Mouse (Mus musculus): Measurements from ENCODE around the gene Slc9a8. TPM values are rescaled to one million over a fixed set of nuclear protein-coding genes. Genes with fewer than 3 reads are reported as not detected.

Gene Slc9a8
- polyA plus RNA-seq (2015; fragmentation: Nextera tagmentation; extraction: Ambion mirVana), result 9.2 and 9.8 TPM in 2 replicates

- peak; percentile 98 for ATAC-seq
- Histone ChIP-seq H3K27me3 (replicated peaks; ENCODE audit: insufficient read depth, low read length) (no peaks in the 10 kb centered on the region), H3K36me3 (ENCODE audit: insufficient read depth, low read length) (peaks cover 15% of the 10 kb centered on the region; the same call in 1 of the 2 replicates), H3K9me3 (ENCODE audit: low read length) (no peaks in the 10 kb centered on the region), H3K9ac (replicated peaks; ENCODE audit: low read depth) (peak within 1 kb of the TSS; percentile 89), H3K4me2 (replicated peaks; ENCODE audit: low read depth, low read length) (peak within 1 kb of the TSS; percentile 79), H3K4me3 (ENCODE audit: low read depth, low read length) (peak within 1 kb of the TSS; percentile 85), H3K27ac (ENCODE audit: low read length) (peak within 1 kb of the TSS; percentile 98), H3K4me1 (ENCODE audit: insufficient read depth, low read depth, low read length) (peaks cover 14% of the 10 kb centered on the region; the same call in 1 of the 2 replicates)
- peak; percentile 98 for DNase-seq (ENCODE audit: low spot score)
- 1% methylated on average over 62 of the region's 66 CpGs for WGBS
- peak; percentile 38 for TF ChIP-seq CTCF (IDR thresholded peaks at IDR 0.05)
- peak; percentile 86 for TF ChIP-seq EP300 (IDR thresholded peaks at IDR 0.05)
These were observed at the start of gene Slc9a8 for GRCm38 (mm10) chr2:167421330-167422149. Slc9a8 (plus strand) TSS chr2:167421712.

DNA sequence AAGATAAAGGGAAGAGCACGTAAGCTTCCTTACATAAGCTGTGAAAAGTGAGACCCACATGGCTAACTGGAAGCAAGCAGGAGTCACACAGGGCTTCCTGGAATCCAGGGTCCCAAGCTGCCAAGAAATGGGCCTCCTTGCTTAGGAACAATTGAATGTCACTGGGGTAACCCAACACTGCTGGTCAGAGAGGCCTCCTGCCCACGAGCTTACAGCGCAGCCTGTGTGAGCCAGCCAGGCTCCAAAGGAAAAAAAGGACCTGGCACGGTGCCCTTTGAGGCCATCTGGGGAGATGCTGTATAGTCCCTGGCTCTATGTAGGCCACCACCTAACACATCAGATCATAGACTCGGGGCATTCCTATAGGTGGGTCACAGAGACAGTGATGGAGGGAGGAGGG, 48.2 kb upstream of the Slc9a8 start:
- no peak for DNase-seq (ENCODE audit: low spot score)
- no peaks in the 10 kb centered on the region for H3K27me3 ChIP-seq (replicated peaks; ENCODE audit: insufficient read depth, low read length)
- no peak overlapping the region for H3K9ac ChIP-seq (replicated peaks; ENCODE audit: low read depth)
- no peak overlapping the region for H3K4me3 ChIP-seq (ENCODE audit: low read depth, low read length)
- H3K9me3 ChIP-seq (ENCODE audit: low read length), result no peaks in the 10 kb centered on the region
- no peak for ATAC-seq
- H3K27ac ChIP-seq (ENCODE audit: low read length), result no peak overlapping the region
- WGBS, result 56% methylated on average over 5 of the region's 5 CpGs
- no peaks in the 10 kb centered on the region for H3K4me1 ChIP-seq (ENCODE audit: insufficient read depth, low read depth, low read length)
- no peak overlapping the region for H3K4me2 ChIP-seq (replicated peaks; ENCODE audit: low read depth, low read length)
- H3K36me3 ChIP-seq (ENCODE audit: insufficient read depth, low read length), result no peaks in the 10 kb centered on the region
- TF ChIP-seq EP300 (IDR thresholded peaks at IDR 0.05), result no peak
- no peak for TF ChIP-seq CTCF (IDR thresholded peaks at IDR 0.05)

GRCm38 (mm10) chr2:167374191-167374805, 47.2 kb upstream of the Slc9a8 start:
- no peak overlapping the region for H3K4me3 ChIP-seq (ENCODE audit: low read depth, low read length)
- H3K4me1 ChIP-seq (ENCODE audit: insufficient read depth, low read depth, low read length), result no peaks in the 10 kb centered on the region
- no peak for DNase-seq (ENCODE audit: low spot score)
- no peaks in the 10 kb centered on the region for H3K36me3 ChIP-seq (ENCODE audit: insufficient read depth, low read length)
- no peaks in the 10 kb centered on the region for H3K27me3 ChIP-seq (replicated peaks; ENCODE audit: insufficient read depth, low read length)
- no peak overlapping the region for H3K9ac ChIP-seq (replicated peaks; ENCODE audit: low read depth)
- no peaks in the 10 kb centered on the region for H3K9me3 ChIP-seq (ENCODE audit: low read length)
- TF ChIP-seq EP300 (IDR thresholded peaks at IDR 0.05) (no peak), CTCF (IDR thresholded peaks at IDR 0.05) (no peak)
- ATAC-seq, result no peak
- no peak overlapping the region for H3K27ac ChIP-seq (ENCODE audit: low read length)
- H3K4me2 ChIP-seq (replicated peaks; ENCODE audit: low read depth, low read length), result no peak overlapping the region
- 89% methylated on average over 12 of the region's 12 CpGs for WGBS

DNA sequence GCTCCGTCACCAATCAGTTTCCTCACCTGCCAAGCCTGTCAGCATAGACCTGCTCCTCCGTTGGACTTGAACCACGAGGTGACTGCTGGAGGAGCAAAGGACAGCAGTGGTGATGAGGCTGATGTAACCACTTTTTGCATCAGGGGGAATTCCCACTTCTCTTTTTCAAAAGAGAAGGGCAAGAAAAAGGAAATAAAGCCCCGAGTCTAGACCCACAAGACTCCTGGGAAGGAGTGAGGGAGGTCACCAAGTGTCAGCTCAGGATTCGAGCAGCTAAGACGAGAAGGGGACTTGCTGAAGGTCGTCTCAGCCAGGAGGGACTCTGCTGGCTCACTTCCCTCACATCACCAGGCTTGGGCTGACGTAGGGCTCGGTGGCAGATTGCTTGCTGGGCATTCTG, 46.4 kb upstream of the Slc9a8 start:
- Histone ChIP-seq H3K4me2 (replicated peaks; ENCODE audit: low read depth, low read length) (no peak overlapping the region), H3K4me3 (ENCODE audit: low read depth, low read length) (no peak overlapping the region), H3K36me3 (ENCODE audit: insufficient read depth, low read length) (no peaks in the 10 kb centered on the region), H3K9ac (replicated peaks; ENCODE audit: low read depth) (no peak overlapping the region), H3K27ac (ENCODE audit: low read length) (no peak overlapping the region), H3K4me1 (ENCODE audit: insufficient read depth, low read depth, low read length) (no peaks in the 10 kb centered on the region), H3K27me3 (replicated peaks; ENCODE audit: insufficient read depth, low read length) (no peaks in the 10 kb centered on the region), H3K9me3 (ENCODE audit: low read length) (no peaks in the 10 kb centered on the region)
- ATAC-seq, result no peak
- 64% methylated on average over 9 of the region's 9 CpGs for WGBS
- no peak for TF ChIP-seq CTCF (IDR thresholded peaks at IDR 0.05)
- no peak for TF ChIP-seq EP300 (IDR thresholded peaks at IDR 0.05)
- peak; percentile 31 for DNase-seq (ENCODE audit: low spot score)

GRCm38 (mm10) chr2:167375688-167376087, 45.8 kb upstream of the Slc9a8 start:
- Histone ChIP-seq H3K9me3 (ENCODE audit: low read length) (no peaks in the 10 kb centered on the region), H3K36me3 (ENCODE audit: insufficient read depth, low read length) (no peaks in the 10 kb centered on the region), H3K27me3 (replicated peaks; ENCODE audit: insufficient read depth, low read length) (no peaks in the 10 kb centered on the region), H3K9ac (replicated peaks; ENCODE audit: low read depth) (no peak overlapping the region), H3K4me2 (replicated peaks; ENCODE audit: low read depth, low read length) (no peak overlapping the region), H3K4me1 (ENCODE audit: insufficient read depth, low read depth, low read length) (no peaks in the 10 kb centered on the region), H3K27ac (ENCODE audit: low read length) (no peak overlapping the region), H3K4me3 (ENCODE audit: low read depth, low read length) (no peak overlapping the region)
- TF ChIP-seq CTCF (IDR thresholded peaks at IDR 0.05) (no peak), EP300 (IDR thresholded peaks at IDR 0.05) (no peak)
- 81% methylated on average over 5 of the region's 5 CpGs for WGBS
- DNase-seq (ENCODE audit: low spot score) (no peak), ATAC-seq (no peak)

DNA sequence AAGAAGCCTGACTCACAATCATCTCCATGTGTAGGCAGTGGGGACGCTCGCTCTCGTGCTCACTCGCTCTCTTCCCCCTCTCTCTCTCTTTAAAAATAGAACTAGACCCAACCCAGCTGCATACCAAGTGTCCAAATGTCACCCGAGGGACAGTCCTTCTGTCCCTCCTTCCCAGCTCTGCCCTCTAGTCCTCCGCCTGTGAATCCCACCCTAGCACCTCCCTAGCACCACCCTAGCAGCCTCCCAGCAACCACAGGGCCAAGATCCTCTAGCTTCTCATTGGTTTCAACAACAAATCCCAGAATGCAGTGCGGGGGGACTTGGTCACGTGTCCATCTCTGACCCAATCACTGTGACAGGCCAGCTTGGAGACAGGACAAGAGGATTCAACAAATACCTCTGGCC, 45.4 kb upstream of the Slc9a8 start:
- Histone ChIP-seq H3K4me3 (ENCODE audit: low read depth, low read length) (no peak overlapping the region), H3K4me2 (replicated peaks; ENCODE audit: low read depth, low read length) (no peak overlapping the region), H3K27ac (ENCODE audit: low read length) (no peak overlapping the region), H3K27me3 (replicated peaks; ENCODE audit: insufficient read depth, low read length) (no peaks in the 10 kb centered on the region), H3K9me3 (ENCODE audit: low read length) (no peaks in the 10 kb centered on the region), H3K36me3 (ENCODE audit: insufficient read depth, low read length) (no peaks in the 10 kb centered on the region), H3K9ac (replicated peaks; ENCODE audit: low read depth) (no peak overlapping the region), H3K4me1 (ENCODE audit: insufficient read depth, low read depth, low read length) (no peaks in the 10 kb centered on the region)
- DNase-seq (ENCODE audit: low spot score) (peak; percentile 37), ATAC-seq (peak; percentile 62)
- TF ChIP-seq EP300 (IDR thresholded peaks at IDR 0.05) (no peak), CTCF (IDR thresholded peaks at IDR 0.05) (no peak)
- 71% methylated on average over 8 of the region's 8 CpGs for WGBS
